Mouse (Mus musculus) cortical plate, adult 2 months (tissue): ENCODE data around the gene Gm49337. TPM values are rescaled to one million over a fixed set of nuclear protein-coding genes. Genes with fewer than 3 reads are reported as not detected.

Source experiments
- H3K27ac ChIP-seq: fragments of 200-500 bp; 2 replicates; pipeline ENCODE4 v1.5.1; 2012; ENCODE audit warnings: low read length, control low read depth, inconsistent platforms; ENCODE audit not compliant: insufficient read depth
- H3K4me1 ChIP-seq: fragments of 200-500 bp; 2 replicates; pipeline ENCODE4 v1.6.1; 2011; ENCODE audit warnings: low read length; ENCODE audit not compliant: control insufficient read depth, insufficient read depth
- H3K4me3 ChIP-seq: fragments of 200-500 bp; 2 replicates; pipeline ENCODE4 v1.5.1; 2011; ENCODE audit warnings: mild to moderate bottlenecking, low read length, control low read depth; ENCODE audit not compliant: insufficient read depth
- CTCF ChIP-seq: fragments of 200-500 bp; IDR thresholded peaks from 2 replicates; pipeline ENCODE4 v1.5.1; 2011; ENCODE audit warnings: mild to moderate bottlenecking, control low read depth, low read length; ENCODE audit not compliant: insufficient read depth; ENCODE audit errors: extremely low read depth
- POLR2A ChIP-seq: fragments of 200-500 bp; IDR thresholded peaks from 2 replicates; pipeline ENCODE4 v1.6.1; 2011; ENCODE audit warnings: mild to moderate bottlenecking, low read length, control low read depth; ENCODE audit not compliant: insufficient read depth; ENCODE audit errors: extremely low read depth
- polyA plus RNA-seq: library from polyadenylated mRNA; depleted of rRNA; stranded (reverse); fragments of >200 nt; gene quantifications from 2 replicates; pipeline ENCODE4 v1.2.3, GENCODE M21; 2012

Gm49337 gene
- polyA plus RNA-seq, 1 experiment: not detected

DNA sequence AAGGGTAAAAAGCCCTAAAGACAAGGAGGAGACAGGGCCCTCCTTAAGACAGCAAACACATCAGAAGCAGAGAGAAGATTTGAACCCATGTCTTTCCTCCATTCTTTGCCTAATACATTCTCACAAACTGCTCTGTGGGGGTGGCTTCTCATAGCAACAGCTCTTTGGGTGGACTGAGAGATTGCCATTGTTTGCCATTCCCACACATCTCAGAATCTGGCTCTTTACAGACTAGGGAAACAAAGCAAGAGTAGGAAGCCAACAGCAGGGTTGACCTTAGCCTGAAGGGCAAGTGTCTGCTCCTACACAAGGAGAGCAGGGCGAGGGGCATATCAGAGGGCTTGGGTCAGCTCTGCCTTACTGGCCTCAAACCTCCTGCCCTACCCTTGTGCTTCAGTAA lies 31.4 kb upstream of the Gm49337 start:
- H3K27ac ChIP-seq: peak overlapping the region; percentile 35; the same call in 1 of the 2 replicates

DNA sequence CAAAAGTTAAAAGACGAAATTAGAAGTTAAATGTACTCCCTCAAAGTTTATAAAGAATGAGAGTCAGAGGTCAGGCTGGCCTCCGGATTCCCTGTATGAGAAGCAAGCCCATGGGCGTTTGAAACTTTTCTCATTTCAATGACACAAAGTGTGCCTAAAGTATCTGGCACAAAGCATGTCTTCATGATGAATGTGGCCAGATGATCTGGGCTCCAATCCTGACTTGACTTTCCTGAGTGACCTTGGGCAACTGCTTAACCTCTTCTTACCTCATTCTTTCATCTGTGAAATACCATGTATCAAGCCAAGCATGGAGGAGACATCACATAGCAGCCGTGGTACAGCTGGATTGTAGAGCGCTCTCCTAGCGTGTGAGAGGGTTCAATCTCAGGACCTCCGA lies 30.9 kb upstream of the Gm49337 start:
- peaks cover 1% of the 10 kb centered on the region; the same call in 1 of the 2 replicates for H3K4me1 ChIP-seq
- H3K27ac ChIP-seq: peak overlapping the region; percentile 35; the same call in 1 of the 2 replicates
- TF ChIP-seq CTCF (no peak), POLR2A (no peak)
- no peak overlapping the region; the same call in 1 of the 2 replicates for H3K4me3 ChIP-seq

More for the DNA sequence above, 31.4 kb upstream of the Gm49337 start:
- TF ChIP-seq POLR2A: no peak
- no peak for TF ChIP-seq CTCF
- H3K4me3 ChIP-seq: no peak overlapping the region
- H3K4me1 ChIP-seq: peaks cover 1% of the 10 kb centered on the region; the same call in 1 of the 2 replicates

DNA sequence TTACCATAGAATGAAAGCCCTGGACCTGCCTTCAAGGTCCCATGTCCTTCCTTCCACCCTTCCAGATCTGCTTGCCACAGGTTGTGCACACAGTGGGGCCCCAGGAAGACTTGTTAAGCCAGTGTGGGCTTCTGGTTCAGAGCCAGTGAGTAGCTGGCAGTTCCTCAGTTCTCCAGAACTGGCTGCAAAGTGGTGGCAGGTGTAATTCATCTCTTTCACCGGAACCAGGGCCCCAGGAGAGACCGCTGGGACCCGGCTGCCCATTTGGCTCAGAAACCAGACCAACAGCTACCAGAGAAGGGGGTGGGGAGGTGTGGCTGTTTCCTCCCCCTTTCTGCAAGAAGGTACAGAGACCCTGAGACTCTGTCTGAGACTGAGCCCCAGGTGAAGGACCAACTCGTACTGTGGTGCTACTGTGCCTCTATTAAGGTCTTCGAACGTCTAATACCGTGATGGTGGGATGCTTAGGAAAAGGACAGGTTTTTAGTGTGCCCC lies 29.8 kb upstream of the Gm49337 start:
- H3K27ac ChIP-seq: no peak overlapping the region
- H3K4me3 ChIP-seq: peak overlapping the region; percentile 88
- TF ChIP-seq CTCF (no peak), POLR2A (no peak)
- peaks cover 1% of the 10 kb centered on the region; the same call in 1 of the 2 replicates for H3K4me1 ChIP-seq

DNA sequence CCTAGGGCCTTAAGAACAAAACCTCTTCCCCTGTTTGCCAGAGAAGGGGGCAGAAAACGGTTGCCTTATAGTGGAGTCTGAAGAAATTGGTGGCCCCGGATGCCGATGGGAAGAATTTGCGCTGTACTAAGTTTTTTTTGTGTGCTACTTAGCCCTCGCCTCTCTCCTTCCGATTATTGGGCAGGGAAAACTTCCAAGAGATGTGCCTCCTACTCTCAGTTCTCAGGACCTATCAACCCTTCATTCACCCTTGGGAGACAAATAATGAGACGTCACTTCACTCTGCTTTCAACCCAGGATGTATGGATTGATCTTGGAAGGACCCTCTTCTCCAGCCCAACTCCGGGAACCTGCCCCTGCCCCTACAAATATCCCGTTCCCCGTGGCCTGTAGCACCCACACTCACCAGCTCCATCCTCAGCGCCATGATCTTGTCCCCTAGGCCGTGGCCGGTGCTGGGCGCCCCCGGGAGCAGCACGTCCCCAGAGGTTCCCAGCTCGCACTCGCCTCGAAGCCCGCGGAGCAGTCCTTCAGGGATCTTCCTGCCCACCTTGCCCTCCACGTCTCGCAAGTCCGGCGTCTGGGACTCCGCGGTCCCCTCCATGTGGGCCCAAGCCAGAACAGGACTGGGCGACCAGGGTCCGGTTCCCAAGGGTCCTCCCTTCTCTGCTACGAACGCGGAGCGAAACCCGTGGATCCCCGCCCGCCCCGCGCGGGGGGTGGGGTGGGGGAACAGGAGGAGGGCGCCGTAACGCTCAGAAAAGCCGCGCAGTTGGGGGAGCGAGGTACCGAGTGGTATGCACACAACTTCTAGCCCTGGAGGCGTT lies 29.1 kb upstream of the Gm49337 start:
- peak overlapping the region; percentile 88 for H3K4me3 ChIP-seq
- peak overlapping the region; percentile 56 for H3K27ac ChIP-seq
- H3K4me1 ChIP-seq: peaks cover 1% of the 10 kb centered on the region; the same call in 1 of the 2 replicates
- TF ChIP-seq POLR2A (0 out of 2 replicates have a peak, but pooled peaks have one; percentile 42), CTCF (no peak)

DNA sequence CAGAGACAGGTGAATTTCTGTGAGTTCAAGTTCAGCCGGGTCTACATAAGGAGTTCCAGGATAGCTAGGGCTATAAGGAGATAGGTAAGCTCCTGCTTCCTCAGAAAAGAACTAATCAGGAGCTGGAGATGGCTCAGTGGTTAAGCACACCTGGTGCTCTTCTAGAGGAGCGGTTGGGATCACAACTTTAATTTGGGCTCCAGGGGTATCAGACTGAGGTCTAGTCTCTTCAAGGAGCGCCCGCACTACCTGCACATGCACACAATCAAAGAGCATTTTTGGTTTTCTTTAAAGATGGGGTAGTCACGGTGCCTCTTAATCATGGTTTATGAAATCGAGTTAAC lies 23.4 kb upstream of the Gm49337 start:
- H3K27ac ChIP-seq: peak overlapping the region; percentile 85
- peak overlapping the region; percentile 79 for H3K4me3 ChIP-seq
- peaks cover 4% of the 10 kb centered on the region for H3K4me1 ChIP-seq
- TF ChIP-seq CTCF: no peak
- no peak for TF ChIP-seq POLR2A

DNA sequence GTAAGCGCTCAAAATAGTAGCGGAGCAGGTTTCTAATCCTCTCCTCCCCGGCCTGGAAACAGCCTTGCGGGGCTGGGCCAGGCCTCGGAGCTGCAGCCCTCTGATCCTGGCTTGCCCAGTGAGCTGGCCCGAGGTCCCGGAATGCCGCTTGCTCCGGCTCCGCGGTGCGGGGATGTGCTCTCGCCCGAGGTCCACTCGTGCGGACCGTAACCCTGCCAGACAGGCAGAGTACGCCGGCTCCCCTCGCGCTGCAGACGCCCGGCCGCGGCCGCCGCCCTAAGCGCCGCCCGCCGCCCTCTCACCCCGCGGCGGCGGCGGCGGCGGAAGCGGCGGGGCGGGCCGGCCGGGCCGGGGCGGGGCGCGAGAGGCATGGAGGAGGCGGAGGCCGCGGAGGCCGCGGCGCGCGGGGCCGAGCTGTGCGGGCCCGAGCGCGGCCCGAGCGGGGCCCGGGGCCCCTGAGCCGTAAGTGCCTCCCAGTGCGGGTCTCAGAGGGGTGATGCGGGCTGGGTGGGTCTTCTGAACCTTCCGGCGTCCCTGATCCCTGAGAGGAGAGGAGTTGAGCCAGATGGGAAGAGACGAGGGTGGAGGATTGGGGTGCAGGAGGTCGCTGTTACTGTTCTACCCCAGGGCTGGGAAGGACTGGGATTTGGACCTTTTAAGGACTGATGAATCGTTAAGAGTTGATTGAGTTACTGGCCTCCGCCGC lies 22.9 kb upstream of the Gm49337 start:
- Histone ChIP-seq H3K4me1 (peaks cover 4% of the 10 kb centered on the region), H3K27ac (peak overlapping the region; percentile 85), H3K4me3 (peak overlapping the region; percentile 79)
- no peak for TF ChIP-seq CTCF
- peak; percentile 67 for TF ChIP-seq POLR2A

DNA sequence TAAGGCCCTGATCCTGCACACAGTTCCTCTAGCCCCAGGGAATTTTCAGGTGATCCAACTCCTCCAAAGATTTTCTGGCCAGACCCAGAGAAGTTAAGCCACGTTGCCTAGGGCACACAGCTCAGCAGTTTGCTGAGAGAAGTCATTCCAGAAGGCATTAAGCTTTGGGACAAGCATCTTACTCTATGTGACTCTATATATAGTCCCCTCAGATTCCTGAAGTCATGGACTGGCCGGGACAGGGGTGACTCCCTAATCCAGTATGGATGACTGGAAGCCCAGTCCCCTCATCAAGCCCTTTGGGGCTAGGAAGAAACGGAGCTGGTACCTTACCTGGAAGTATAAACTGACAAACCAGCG lies 22.3 kb upstream of the Gm49337 start:
- Histone ChIP-seq H3K27ac (no peak overlapping the region), H3K4me3 (peak overlapping the region; percentile 79), H3K4me1 (peaks cover 4% of the 10 kb centered on the region)
- TF ChIP-seq POLR2A: no peak
- no peak for TF ChIP-seq CTCF

DNA sequence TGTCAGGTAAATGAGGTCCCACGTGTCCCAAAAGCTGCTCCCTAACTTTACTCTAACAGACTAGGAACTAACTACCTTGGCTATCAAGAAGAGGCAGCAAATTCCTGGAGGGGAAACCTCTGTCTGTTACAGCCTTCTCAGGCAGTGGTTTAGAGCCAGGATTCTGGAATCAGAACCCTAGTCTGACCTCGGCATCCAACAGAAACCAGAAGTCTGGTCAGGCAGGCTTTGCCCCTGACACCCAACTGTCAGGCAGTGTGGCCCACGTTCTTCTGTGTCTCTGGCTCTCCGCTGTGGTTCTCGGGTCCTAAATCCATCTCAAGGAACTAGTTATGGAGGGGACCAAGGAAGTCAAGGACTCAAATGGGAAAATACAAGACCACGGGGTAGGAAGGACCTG lies 21.9 kb upstream of the Gm49337 start, which contains the start of gene Lurap1:
TSS of gene Lurap1 (minus strand) at position 101 of the 400 bp plus-strand sequence.
- TF ChIP-seq POLR2A (no peak), CTCF (no peak)

DNA sequence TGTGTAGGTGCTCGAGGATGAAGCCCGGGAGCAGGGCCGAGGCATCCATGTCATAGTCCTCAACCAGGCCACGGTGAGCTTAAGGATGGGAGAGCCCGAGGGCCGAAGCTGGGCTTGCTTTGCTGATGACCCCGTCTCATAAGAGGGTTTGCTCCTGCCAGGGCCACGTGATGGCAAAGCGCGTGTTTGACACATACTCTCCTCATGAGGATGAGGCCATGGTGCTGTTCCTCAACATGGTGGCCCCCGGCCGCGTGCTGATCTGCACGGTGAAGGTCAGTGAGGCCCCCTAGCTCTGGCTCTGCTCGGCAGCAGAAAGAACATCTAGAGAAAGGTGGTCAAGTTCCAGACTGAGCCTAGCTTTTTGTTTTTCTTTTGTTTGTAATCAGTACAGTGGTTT lies 20.5 kb upstream of the Gm49337 start:
- Histone ChIP-seq H3K4me1 (peaks cover 4% of the 10 kb centered on the region), H3K4me3 (no peak overlapping the region), H3K27ac (no peak overlapping the region)
- TF ChIP-seq POLR2A (no peak), CTCF (no peak)

More for the DNA sequence above, 21.9 kb upstream of the Gm49337 start, which contains the start of gene Lurap1:
- H3K4me3 ChIP-seq: peak within 1 kb of the TSS; percentile 79
- peak within 1 kb of the TSS; percentile 85 for H3K27ac ChIP-seq
- peaks cover 4% of the 10 kb centered on the region for H3K4me1 ChIP-seq

DNA sequence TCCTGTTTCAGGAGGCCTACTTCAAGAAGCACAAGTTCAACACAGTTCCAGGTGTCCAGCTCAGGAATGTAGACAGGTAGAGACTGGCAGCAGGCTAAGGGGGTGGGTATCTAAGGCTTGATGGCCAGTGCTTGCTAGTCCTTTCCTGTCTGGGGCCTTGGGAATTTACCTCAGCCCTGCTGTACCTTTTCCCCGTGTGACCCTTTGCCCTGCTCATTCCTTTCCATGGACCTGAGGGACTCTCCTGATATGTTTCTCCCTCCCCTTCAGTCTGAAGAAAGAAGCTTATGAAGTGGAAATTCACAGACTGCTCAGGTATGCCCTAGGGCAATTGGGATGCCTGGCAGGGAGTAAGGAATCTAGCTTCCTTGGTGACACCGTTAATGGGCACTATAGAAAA lies 15.3 kb upstream of the Gm49337 start:
- H3K4me3 ChIP-seq: no peak overlapping the region
- no peak overlapping the region for H3K27ac ChIP-seq
- H3K4me1 ChIP-seq: peaks cover 2% of the 10 kb centered on the region
- TF ChIP-seq POLR2A (no peak), CTCF (no peak)
